Mouse (Mus musculus): ENCODE results near the gene Adam12.

The Adam12 gene

GRCm38 (mm10) chr7:134009157-134009556 lies 222.8 kb downstream of the Adam12 start:
- DNase-seq (ENCODE audit: low read depth): no peak

GRCm38 (mm10) chr7:134007942-134008361 lies 224.0 kb downstream of the Adam12 start:
- DNase-seq (ENCODE audit: low read depth): no peak

GRCm38 (mm10) chr7:134001581-134001980 lies 230.4 kb downstream of the Adam12 start:
- no peak for DNase-seq (ENCODE audit: low read depth)

- no peak for DNase-seq (ENCODE audit: low read depth)
These were observed 241.0 kb downstream of the Adam12 start for GRCm38 (mm10) chr7:133990930-133991329.

GRCm38 (mm10) chr7:133988356-133988755 lies 243.6 kb downstream of the Adam12 start:
- no peak for DNase-seq (ENCODE audit: low read depth)

GRCm38 (mm10) chr7:133986201-133986600 lies 245.7 kb downstream of the Adam12 start:
- no peak for DNase-seq (ENCODE audit: low read depth)

GRCm38 (mm10) chr7:133985648-133986047 lies 246.3 kb downstream of the Adam12 start:
- no peak for DNase-seq (ENCODE audit: low read depth)

GRCm38 (mm10) chr7:133976388-133977122 lies 255.4 kb downstream of the Adam12 start:
- DNase-seq (ENCODE audit: low read depth): no peak

- no peak for DNase-seq (ENCODE audit: low read depth)
These were observed 260.9 kb downstream of the Adam12 start for GRCm38 (mm10) chr7:133971086-133971485.

GRCm38 (mm10) chr7:133970407-133970806 lies 261.5 kb downstream of the Adam12 start:
- DNase-seq (ENCODE audit: low read depth): no peak

GRCm38 (mm10) chr7:133967906-133968305 lies 264.0 kb downstream of the Adam12 start:
- no peak for DNase-seq (ENCODE audit: low read depth)

GRCm38 (mm10) chr7:133963501-133963900 lies 268.4 kb downstream of the Adam12 start:
- DNase-seq (ENCODE audit: low read depth): no peak

- DNase-seq (ENCODE audit: low read depth): no peak
These were observed 272.7 kb downstream of the Adam12 start for GRCm38 (mm10) chr7:133959200-133959599.

GRCm38 (mm10) chr7:133957873-133958272 lies 274.1 kb downstream of the Adam12 start:
- no peak for DNase-seq (ENCODE audit: low read depth)

GRCm38 (mm10) chr7:133954111-133955091 lies 277.5 kb downstream of the Adam12 start:
- no peak for DNase-seq (ENCODE audit: low read depth)

GRCm38 (mm10) chr7:133951777-133952545 lies 280.0 kb downstream of the Adam12 start:
- DNase-seq (ENCODE audit: low read depth): no peak

- DNase-seq (ENCODE audit: low read depth): no peak
These were observed 284.6 kb downstream of the Adam12 start for GRCm38 (mm10) chr7:133947360-133947759.

GRCm38 (mm10) chr7:133946757-133947345 lies 285.1 kb downstream of the Adam12 start:
- DNase-seq (ENCODE audit: low read depth): no peak

GRCm38 (mm10) chr7:133946113-133946512 lies 285.8 kb downstream of the Adam12 start:
- no peak for DNase-seq (ENCODE audit: low read depth)

- DNase-seq (ENCODE audit: low read depth): no peak
These were observed 291.5 kb downstream of the Adam12 start for GRCm38 (mm10) chr7:133940405-133940804.

GRCm38 (mm10) chr7:133937473-133937872 lies 294.5 kb downstream of the Adam12 start:
- no peak for DNase-seq (ENCODE audit: low read depth)

- no peak for DNase-seq (ENCODE audit: low read depth)
These were observed 295.6 kb downstream of the Adam12 start for GRCm38 (mm10) chr7:133936377-133936776.

All from c-Kit-positive CD71-positive TER-119-negative erythroid progenitor cells, embryonic 14.5 days (primary cell).